Mouse (Mus musculus): ENCODE measurements around the gene Zfp74. TPM values are rescaled to one million over a fixed set of nuclear protein-coding genes. Genes with fewer than 3 reads are reported as not detected.

The Zfp74 gene
- total RNA-seq, 2 experiments from 2014 or later: 15.4 to 18.1 TPM

Small RNA genes lying within 50 kb of the gene (microRNA-seq; reads per million reads assigned to microRNA genes)
- gene Mir7668: 0.25 to 0.59 reads per million in 2 experiments

Other genes starting within 250 kb of the Zfp74 start
- gene Catsperg2, start 227.1 kb downstream of the Zfp74 start, total RNA-seq (2021): under 1 TPM in 1 of 2 experiments, not detected in 1; 0.15 TPM
- 10 to 100 TPM; 20.4 TPM for gene Zfp84, start 185.5 kb downstream of the Zfp74 start, total RNA-seq (2021)
- 10 to 100 TPM; 10.3 to 10.6 TPM for gene Zfp30, start 170.1 kb downstream of the Zfp74 start, total RNA-seq (2021)
- 10 to 100 TPM; 21.1 to 23.7 TPM for gene Zfp790, start 138.0 kb downstream of the Zfp74 start, total RNA-seq (2021)
- gene Zfp940, start 100.4 kb downstream of the Zfp74 start, total RNA-seq (2021): 10 to 100 TPM; 14.2 to 18.9 TPM
- 10 to 100 TPM; 17.4 to 21.0 TPM for gene Zfp420, start 94.1 kb downstream of the Zfp74 start, total RNA-seq (2021)
- 10 to 100 TPM; 19.7 to 19.8 TPM for gene Zfp27, start 47.5 kb downstream of the Zfp74 start, total RNA-seq (2021)
- gene Zfp383, start 45.9 kb downstream of the Zfp74 start, total RNA-seq (2021): 10 to 100 TPM in 1 of 2 experiments, 1 to 10 TPM in 1; 8.0 to 10.0 TPM
- 1 to 10 TPM; 3.5 to 4.5 TPM for gene Zfp568, start 29.9 kb upstream of the Zfp74 start, total RNA-seq (2021)
- gene Zfp14, start 97.3 kb upstream of the Zfp74 start, total RNA-seq (2021): 10 to 100 TPM in 1 of 2 experiments, 1 to 10 TPM in 1; 8.9 to 11.2 TPM
- 1 to 10 TPM; 4.7 to 4.9 TPM for gene Zfp82, start 118.8 kb upstream of the Zfp74 start, total RNA-seq (2021)
- under 1 TPM in 1 of 2 experiments, not detected in 1; 0.64 TPM for gene Gm26920, start 136.3 kb upstream of the Zfp74 start, total RNA-seq (2021)
- 1 to 10 TPM; 5.9 to 8.7 TPM for gene Zfp566, start 136.4 kb upstream of the Zfp74 start, total RNA-seq (2021)
- gene Zfp260, start 140.7 kb upstream of the Zfp74 start, total RNA-seq (2021): 10 to 100 TPM; 75.7 to 78.3 TPM
- gene Zfp382, start 167.9 kb upstream of the Zfp74 start, total RNA-seq (2021): 10 to 100 TPM; 29.8 to 34.3 TPM
- gene Zfp146, start 215.7 kb upstream of the Zfp74 start, total RNA-seq (2021): 10 to 100 TPM; 48.3 to 53.7 TPM
- gene Cox7a1, start 230.1 kb upstream of the Zfp74 start, total RNA-seq (2021): 1 to 10 TPM; 3.1 to 4.6 TPM
- gene Capns1, start 244.7 kb upstream of the Zfp74 start, total RNA-seq (2021): 100 to 1,000 TPM; 205 to 227 TPM